Mouse (Mus musculus): ENCODE results near the gene Dhx57. TPM values are rescaled to one million over a fixed set of nuclear protein-coding genes. Genes with fewer than 3 reads are reported as not detected.
"Not testable (repeated sequence)": the region's sequence is repeated elsewhere in the genome, so short reads cannot be mapped to it uniquely, and the experiment has no call there.

The Dhx57 gene
- total RNA-seq (2021) = 10 to 100 TPM; 34.4 to 34.7 TPM
- long read RNA-seq, full-length matches to known transcripts = 28 of 46 reads
- long read RNA-seq, partial matches to known transcripts = 6 of 46 reads
- long read RNA-seq, other reads (novel, unspliced or antisense) = 12 of 46 reads

- peak; percentile 96 to 97 for DNase-seq (ENCODE audit: low spot score in 2 of 2)
Measured at GRCm38 (mm10) chr17:80290074-80290657, at the start of gene Dhx57, which contains the start of gene Morn2. Dhx57 (minus strand) TSS chr17:80290476. Morn2 (plus strand) TSS chr17:80290203.

GRCm38 (mm10) chr17:80332386-80332785 is 42.1 kb upstream of the Dhx57 start:
- no peak for DNase-seq (ENCODE audit: low spot score in 2 of 2)

GRCm38 (mm10) chr17:80326431-80326830 is 36.2 kb upstream of the Dhx57 start:
- DNase-seq (ENCODE audit: low spot score in 2 of 2) = no peak

- DNase-seq (ENCODE audit: low spot score in 2 of 2) = no peak
Measured at GRCm38 (mm10) chr17:80325456-80325855, 35.2 kb upstream of the Dhx57 start.

GRCm38 (mm10) chr17:80324521-80324920 is 34.2 kb upstream of the Dhx57 start:
- no peak for DNase-seq (ENCODE audit: low spot score in 2 of 2)

GRCm38 (mm10) chr17:80323658-80324057 is 33.4 kb upstream of the Dhx57 start:
- DNase-seq (ENCODE audit: low spot score in 2 of 2) = no peak

GRCm38 (mm10) chr17:80323015-80323414 is 32.7 kb upstream of the Dhx57 start:
- no peak for DNase-seq (ENCODE audit: low spot score in 2 of 2)

GRCm38 (mm10) chr17:80322228-80322627 is 32.0 kb upstream of the Dhx57 start:
- no peak for DNase-seq (ENCODE audit: low spot score in 2 of 2)

- DNase-seq (ENCODE audit: low spot score in 2 of 2) = no peak
Measured at GRCm38 (mm10) chr17:80312405-80312804, 22.1 kb upstream of the Dhx57 start.

- DNase-seq (ENCODE audit: low spot score in 2 of 2) = peak in 1 of 2 experiments; percentile 26
Measured at GRCm38 (mm10) chr17:80311761-80312160, 21.5 kb upstream of the Dhx57 start.

- no peak for DNase-seq (ENCODE audit: low spot score in 2 of 2)
Measured at GRCm38 (mm10) chr17:80307251-80307650, 17.0 kb upstream of the Dhx57 start, which contains the start of gene Arhgef33. Arhgef33 (plus strand) TSS chr17:80307407.

GRCm38 (mm10) chr17:80298844-80299243 is 8.6 kb upstream of the Dhx57 start:
- DNase-seq (ENCODE audit: low spot score in 2 of 2) = no peak

- no peak for DNase-seq (ENCODE audit: low spot score in 2 of 2)
Measured at GRCm38 (mm10) chr17:80295258-80295657, 5.0 kb upstream of the Dhx57 start.

- DNase-seq (ENCODE audit: low spot score in 2 of 2) = peak; percentile 16 to 73
Measured at GRCm38 (mm10) chr17:80291148-80291547, 872 bp upstream of the Dhx57 start.

GRCm38 (mm10) chr17:80289280-80290073 is 799 bp downstream of the Dhx57 start:
- DNase-seq (ENCODE audit: low spot score in 2 of 2) = no peak

- DNase-seq (ENCODE audit: low spot score in 2 of 2) = no peak
Measured at GRCm38 (mm10) chr17:80288012-80288411, 2.3 kb downstream of the Dhx57 start.

- DNase-seq (ENCODE audit: low spot score in 2 of 2) = no peak
Measured at GRCm38 (mm10) chr17:80284446-80284845, 5.8 kb downstream of the Dhx57 start.

- no peak for DNase-seq (ENCODE audit: low spot score in 2 of 2)
Measured at GRCm38 (mm10) chr17:80279340-80280070, 10.8 kb downstream of the Dhx57 start.

GRCm38 (mm10) chr17:80278255-80278654 is 12.0 kb downstream of the Dhx57 start:
- DNase-seq (ENCODE audit: low spot score in 2 of 2) = no peak

- not testable (repeated sequence) for DNase-seq (ENCODE audit: low spot score in 2 of 2)
Measured at GRCm38 (mm10) chr17:80270622-80271021, 19.7 kb downstream of the Dhx57 start.

GRCm38 (mm10) chr17:80268151-80268550 is 22.1 kb downstream of the Dhx57 start:
- DNase-seq (ENCODE audit: low spot score in 2 of 2) = no peak

- DNase-seq (ENCODE audit: low spot score in 2 of 2) = no peak
Measured at GRCm38 (mm10) chr17:80267065-80267464, 23.2 kb downstream of the Dhx57 start.
